Mouse (Mus musculus) heart, adult 11 months (tissue): ENCODE measurements around the gene Rufy1.
"Not testable (repeated sequence)": the region's sequence is repeated elsewhere in the genome, so short reads cannot be mapped to it uniquely, and the experiment has no call there.

Experiments
- DNase-seq: peaks from one replicate; pipeline ENCODE4 v3.0.0; 2022

Rufy1 gene

DNA sequence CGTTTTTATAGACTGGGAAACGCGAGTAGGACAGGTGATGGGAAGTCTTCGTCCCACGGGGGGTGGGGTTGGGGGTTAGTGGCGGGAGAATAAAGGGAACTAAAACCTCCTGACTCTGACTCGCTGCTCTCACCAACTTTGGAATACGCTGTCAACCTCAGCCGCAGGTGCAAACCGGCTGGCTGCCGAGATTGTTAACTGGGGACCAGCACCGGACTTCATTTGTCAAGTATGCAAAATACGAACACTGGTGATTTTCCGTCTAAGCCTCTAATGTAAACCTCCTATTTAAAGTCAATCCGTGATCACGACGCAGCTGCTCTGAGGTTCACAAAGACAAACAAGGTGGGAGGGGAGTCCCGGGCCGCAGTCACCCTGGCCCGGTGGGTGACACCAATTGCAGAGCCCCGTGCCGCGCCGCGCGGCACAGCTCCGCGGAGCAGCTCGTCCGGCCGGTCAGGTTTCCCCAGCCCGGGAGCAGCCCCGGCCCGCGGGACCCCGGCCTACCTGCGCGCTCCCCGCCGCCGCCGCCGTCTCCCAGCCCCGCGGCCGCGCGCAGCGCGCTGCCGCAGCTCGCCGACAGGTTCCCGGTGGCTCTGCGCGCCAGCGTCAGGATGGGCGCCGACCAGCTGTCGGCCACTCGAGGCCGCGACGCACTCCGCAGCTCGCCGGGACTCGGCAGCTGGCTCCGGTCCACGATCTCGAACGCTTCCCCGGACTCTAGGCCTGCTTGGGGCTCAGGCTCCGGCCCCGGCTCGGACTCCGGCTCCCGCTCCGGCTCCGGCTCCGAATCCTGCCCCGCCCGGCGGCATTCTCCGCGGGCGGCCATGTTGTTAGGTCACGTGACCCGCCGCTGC lies at the start of gene Rufy1:
Gene Rufy1, minus strand, starts transcription at position 849 of the 857 bp plus-strand sequence.
- DNase-seq, result peak; percentile 98

- peak; percentile 88 for DNase-seq
Measured at GRCm38 (mm10) chr11:50478072-50478471, 47.1 kb upstream of the Rufy1 start.

GRCm38 (mm10) chr11:50477486-50478070 lies 46.7 kb upstream of the Rufy1 start:
- peak; percentile 76 for DNase-seq

DNA sequence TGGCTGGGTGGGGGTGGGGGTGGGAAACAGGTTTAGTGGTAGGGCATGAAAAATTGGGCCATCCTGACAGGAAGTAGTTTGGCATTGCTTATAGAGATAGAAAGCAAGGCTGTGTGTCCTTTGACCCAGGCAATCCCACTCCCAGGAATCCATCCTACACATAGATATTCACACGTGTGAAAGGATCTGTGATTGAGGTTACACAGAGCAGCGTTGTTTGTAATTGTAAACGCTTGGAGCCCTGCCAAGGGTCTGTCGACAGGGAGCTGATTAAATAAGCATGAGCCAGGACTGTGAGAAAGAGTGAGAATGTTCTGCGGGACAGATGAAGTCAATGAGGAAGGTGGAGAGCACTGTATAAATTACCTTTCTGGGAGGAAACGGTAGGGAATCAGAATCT lies 46.0 kb upstream of the Rufy1 start:
- peak; percentile 71 for DNase-seq

- DNase-seq, result peak; percentile 77
Measured at GRCm38 (mm10) chr11:50473933-50474332, 43.0 kb upstream of the Rufy1 start.

DNA sequence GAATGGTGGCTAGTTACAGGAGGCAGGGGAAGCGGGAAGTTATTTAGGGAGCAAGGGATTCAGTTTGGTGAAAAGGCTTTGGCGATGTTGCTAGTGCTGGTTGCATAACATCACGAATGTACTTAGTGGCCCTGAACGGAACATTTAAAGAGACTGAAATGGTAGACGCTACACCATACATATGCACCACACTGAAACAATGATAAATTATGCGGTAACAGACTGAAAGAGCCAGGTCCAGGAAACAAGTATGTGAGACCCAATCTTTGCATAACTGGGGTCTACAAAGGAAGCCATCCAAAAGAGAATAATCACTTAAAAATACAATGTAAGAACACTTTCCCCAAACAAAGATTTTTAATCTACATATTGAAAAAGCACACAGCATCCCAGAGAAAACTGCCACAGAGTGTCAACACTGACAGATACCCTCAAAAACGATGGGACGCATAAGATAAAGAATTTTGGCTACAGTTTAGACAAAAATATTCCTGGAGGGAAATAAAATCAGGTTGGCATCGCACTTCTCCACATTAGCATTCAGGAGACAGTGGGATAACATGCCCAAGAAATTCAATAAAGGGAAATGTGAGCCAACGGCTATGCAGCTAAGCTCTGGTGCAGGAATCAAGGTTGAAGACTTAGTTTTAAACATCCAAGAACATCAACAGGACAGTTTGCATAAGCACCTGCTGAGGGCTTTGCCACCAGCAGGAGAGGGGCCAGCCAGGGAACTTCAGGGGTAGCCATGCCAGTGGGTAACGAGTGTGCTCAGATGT lies 41.4 kb upstream of the Rufy1 start:
- peak; percentile 61 for DNase-seq

DNA sequence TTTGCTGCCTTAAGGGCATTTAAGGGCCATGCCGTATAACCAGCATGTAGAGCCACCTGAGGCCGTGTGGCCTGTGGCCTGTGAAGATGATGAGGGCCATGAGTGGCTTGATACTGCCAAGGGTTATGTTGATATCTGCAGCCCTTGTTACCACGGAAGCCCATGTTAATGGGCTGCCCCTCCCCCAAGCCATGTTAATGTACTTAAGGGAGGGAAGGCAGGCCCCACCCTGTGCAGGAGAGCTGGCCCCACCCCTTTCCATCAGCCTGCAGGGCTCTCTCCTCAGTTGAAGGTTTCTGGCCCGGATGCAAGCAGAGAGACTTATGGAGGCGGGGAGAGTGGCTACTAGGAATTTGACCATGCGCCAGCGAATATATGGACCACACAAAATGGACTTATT lies 30.6 kb upstream of the Rufy1 start:
- no peak for DNase-seq

- DNase-seq, result peak; percentile 75
Measured at GRCm38 (mm10) chr11:50459250-50459649, 28.3 kb upstream of the Rufy1 start.

GRCm38 (mm10) chr11:50457111-50457911 lies 26.4 kb upstream of the Rufy1 start:
- DNase-seq, result peak; percentile 93

- no peak for DNase-seq
Measured at GRCm38 (mm10) chr11:50456455-50456854, 25.5 kb upstream of the Rufy1 start.

DNA sequence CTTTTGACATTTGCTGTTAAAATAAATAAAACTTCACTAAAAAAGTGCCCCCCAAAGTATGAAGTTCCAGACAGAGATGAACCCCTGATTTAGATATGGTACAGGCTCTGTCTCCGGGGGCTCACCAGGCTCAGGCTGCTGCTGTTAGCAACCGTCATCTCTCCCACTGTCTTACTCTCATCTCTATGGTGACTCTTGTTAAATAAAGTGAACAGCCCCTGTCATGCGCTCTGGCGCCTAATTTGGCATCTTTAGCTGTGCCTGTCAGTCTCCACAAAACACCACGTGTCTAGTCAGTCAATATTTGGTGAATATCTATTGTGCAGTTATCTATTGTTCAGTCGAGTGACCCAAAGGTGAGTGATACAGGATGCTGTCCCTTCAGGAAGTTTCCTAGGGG lies 24.0 kb upstream of the Rufy1 start:
- peak; percentile 81 for DNase-seq

DNA sequence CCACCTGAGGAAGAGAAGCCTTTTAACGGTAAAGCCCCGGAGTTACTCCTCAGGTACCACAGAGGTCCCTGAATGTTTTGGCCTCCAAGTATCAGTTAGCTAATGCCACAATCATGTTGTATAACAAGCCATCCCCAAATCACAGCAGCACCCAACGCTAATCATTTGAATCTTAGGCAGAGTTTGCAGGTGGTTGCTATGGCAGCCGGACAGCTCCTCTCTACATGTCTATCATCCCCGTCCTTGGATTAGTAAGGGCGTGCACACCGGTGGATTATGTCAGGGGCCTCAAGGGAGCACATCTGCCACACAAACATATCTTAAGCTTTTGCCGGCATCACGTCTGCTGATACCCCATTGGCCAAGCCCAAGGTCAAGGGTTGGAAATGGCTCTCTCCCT lies 19.3 kb upstream of the Rufy1 start:
- peak; percentile 76 for DNase-seq

DNA sequence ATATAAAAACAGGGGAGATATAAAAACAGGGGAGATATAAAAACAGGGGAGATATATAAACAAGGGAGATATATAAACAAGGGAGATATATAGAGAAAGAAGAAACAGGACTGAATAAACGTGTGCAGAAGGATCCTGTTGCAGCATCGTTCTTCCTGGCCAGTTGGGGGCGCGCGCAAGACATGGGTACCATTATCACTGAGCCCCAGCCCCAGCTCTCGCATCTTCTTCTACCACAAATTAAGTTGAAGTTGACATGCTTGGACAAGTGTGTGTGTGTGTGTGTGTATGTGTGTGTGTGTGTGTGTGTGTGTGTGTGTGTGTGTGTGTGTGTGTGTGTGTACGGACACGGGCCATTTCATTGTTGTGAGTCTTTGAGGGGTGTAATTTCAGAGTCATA lies 17.2 kb upstream of the Rufy1 start:
- not testable (repeated sequence) for DNase-seq

DNA sequence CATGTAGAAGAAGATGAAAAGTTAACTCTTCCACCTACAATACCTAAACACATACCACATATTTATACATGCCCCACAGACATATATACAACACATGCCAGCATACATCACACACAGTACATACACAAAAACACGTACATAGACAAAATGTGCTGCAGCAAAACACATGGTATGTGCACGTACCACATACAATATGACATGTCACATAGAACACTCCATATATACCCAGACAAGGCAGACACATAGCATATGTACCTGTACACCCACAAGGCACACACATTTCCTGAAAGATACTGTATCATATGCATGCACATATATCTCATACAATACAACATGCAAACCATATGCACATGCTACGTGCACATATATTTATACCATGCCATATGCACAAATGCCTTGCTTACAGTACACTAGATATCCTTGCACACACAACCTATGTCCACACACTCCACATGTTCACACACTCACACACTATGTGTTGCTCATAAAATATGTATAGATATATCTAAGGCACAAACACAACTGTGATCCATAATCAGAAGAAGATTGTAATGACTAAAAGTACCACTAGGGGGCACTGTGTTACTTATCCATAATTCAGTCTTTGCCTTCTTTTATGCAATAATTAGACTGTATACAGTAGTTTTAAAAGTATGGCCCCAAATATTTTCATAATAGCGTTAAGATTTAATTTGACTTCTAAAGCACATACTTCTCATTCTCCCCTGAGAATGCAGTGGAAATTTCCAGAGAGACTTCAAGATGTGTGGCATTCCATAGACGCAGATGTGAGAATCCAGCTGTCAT lies 12.5 kb upstream of the Rufy1 start:
- peak; percentile 71 for DNase-seq

- peak; percentile 92 for DNase-seq
Measured at GRCm38 (mm10) chr11:50441637-50442036, 10.7 kb upstream of the Rufy1 start.

DNA sequence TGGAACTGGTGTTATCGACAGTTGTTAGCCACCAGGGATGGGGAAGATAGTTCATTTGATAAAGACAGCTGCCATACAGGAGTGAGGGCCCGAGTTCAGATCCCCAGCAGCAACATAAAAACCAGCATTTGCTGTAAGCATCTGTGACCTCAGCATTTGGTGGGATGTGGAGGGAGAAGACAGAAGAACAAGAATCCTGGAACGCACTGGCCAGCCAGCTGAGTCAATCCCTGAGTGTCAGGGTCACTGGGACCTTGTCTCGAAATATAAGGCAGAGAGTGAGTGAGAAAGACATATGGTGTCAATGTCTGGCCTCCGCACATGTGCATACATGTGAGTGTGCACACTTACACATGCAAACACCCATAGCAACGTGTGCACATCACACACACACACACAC lies 9.8 kb upstream of the Rufy1 start:
- DNase-seq, result no peak

DNA sequence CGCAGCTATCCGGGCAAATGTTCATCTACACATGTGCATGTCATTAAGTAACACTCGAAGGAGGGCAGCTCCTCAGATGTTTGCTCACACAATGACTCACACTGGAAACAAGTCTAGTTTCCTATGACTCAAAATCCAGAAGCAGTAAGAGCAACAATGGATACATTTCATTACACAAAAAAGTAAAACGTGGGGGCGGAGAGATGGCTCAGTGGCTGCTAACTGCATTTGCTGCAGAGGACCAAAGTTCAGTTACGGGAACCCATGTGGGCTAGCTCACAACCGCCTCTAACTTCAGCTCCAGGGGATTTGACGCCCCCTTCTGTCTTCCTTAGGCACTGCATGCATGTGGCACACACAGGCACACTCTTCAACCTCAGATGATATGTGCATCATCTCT lies 8.9 kb upstream of the Rufy1 start:
- no peak for DNase-seq

GRCm38 (mm10) chr11:50432896-50433295 lies 2.0 kb upstream of the Rufy1 start:
- peak; percentile 73 for DNase-seq

DNA sequence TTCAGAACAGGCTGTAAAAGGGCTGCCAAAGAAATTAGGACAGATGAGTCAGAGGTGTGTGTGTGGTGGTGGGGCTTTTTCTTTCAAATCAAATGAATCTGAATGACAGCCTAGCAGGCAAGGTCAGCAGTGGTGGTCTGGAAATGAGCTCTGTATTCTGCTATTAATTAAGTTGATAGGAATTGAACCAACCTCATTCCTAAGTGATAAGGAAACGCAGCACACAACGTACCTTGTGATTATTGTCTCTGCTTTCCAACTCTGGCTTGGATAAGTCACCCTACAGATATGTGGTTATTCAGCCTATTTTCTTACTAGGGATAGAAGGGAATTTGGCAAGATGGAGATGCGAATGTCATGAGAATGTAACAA lies 1.1 kb upstream of the Rufy1 start:
- DNase-seq, result no peak

GRCm38 (mm10) chr11:50431134-50432068 lies 476 bp upstream of the Rufy1 start:
- DNase-seq, result peak; percentile 89

DNA sequence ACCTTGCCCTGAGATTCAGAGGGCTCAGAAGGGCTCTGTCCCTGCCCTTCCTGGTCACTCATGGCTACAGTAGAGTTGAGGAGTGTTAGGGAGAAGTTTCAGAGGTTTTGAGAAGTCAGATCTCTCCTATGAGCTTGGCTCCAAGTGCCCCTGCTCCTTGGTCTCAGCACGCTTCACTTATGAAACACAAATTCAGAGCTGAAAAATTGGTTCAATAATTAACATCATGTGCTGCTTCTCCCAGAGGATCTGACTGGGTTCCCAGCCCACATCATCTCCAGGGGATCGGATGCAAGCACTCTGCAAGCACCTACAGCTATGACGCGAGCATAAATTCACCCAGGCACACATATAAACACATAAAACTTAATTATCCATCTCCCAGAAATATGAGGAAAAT lies 4.9 kb downstream of the Rufy1 start:
- DNase-seq, result no peak
